Mouse (Mus musculus) hindbrain, embryonic 15.5 days (tissue): ENCODE data around the gene Igfbp2. TPM values are rescaled to one million over a fixed set of nuclear protein-coding genes. Genes with fewer than 3 reads are reported as not detected.

Experiments used
- ATAC-seq: fragments of 200-750 bp; cut with Nextera tagmentation; 2 replicates; pipeline ENCODE4 v1.8.0; 2017; ENCODE audit warnings: low read depth, moderate number of reproducible peaks, moderate TSS enrichment; ENCODE audit not compliant: low FRiP score
- H3K27ac ChIP-seq: fragments of 300-500 bp; sonication (generic); replicated peaks from 2 replicates; pipeline ENCODE4 v1.5.1; 2015; ENCODE audit warnings: mild to moderate bottlenecking, inconsistent platforms
- H3K27me3 ChIP-seq: fragments of 300-500 bp; sonication (generic); 2 replicates; pipeline ENCODE4 v1.6.1; 2015; ENCODE audit warnings: control low read depth, inconsistent platforms
- H3K36me3 ChIP-seq: fragments of 300-500 bp; sonication (generic); 2 replicates; pipeline ENCODE4 v1.6.1; 2015; ENCODE audit warnings: control low read depth, inconsistent platforms
- H3K4me1 ChIP-seq: fragments of 300-500 bp; sonication (generic); replicated peaks from 2 replicates; pipeline ENCODE4 v1.6.1; 2015; ENCODE audit warnings: control low read depth, inconsistent platforms
- H3K4me2 ChIP-seq: fragments of 300-500 bp; sonication (generic); 2 replicates; pipeline ENCODE4 v1.6.1; 2015; ENCODE audit warnings: moderate library complexity, mild to moderate bottlenecking, inconsistent platforms
- H3K4me3 ChIP-seq: fragments of 300-500 bp; sonication (generic); 2 replicates; pipeline ENCODE4 v1.5.1; 2015; ENCODE audit warnings: mild to moderate bottlenecking, inconsistent platforms
- H3K9ac ChIP-seq: fragments of 300-500 bp; sonication (generic); 2 replicates; pipeline ENCODE4 v1.6.1; 2015; ENCODE audit warnings: inconsistent platforms
- H3K9me3 ChIP-seq: fragments of 300-500 bp; sonication (generic); 2 replicates; pipeline ENCODE4 v1.6.1; 2016; ENCODE audit warnings: control low read depth, inconsistent platforms
- WGBS: fragments of 180-500 bp; shearing (Covaris S2); methylation state at CpG from one replicate; pipeline ENCODE4 v1.1.7; 2015; 5-methylcytosine and 5-hydroxymethylcytosine counted together
- polyA plus RNA-seq: library from polyadenylated mRNA; unstranded; fragments of >200 nt; fragmentation: Nextera tagmentation; extraction: Ambion mirVana; gene quantifications from 2 replicates; pipeline ENCODE4 v1.2.1, GENCODE M21; 2015

Igfbp2 gene
- polyA plus RNA-seq, 1 experiment from 2014 or later: 463 TPM

GRCm38 (mm10) chr1:72822893-72823292 lies 1.4 kb upstream of the Igfbp2 start:
- Histone ChIP-seq H3K4me2 (no peak overlapping the region), H3K9ac (no peak overlapping the region), H3K27ac (no peak overlapping the region), H3K27me3 (no peaks in the 10 kb centered on the region), H3K9me3 (no peaks in the 10 kb centered on the region), H3K36me3 (no peaks in the 10 kb centered on the region), H3K4me3 (no peak overlapping the region), H3K4me1 (peaks cover 36% of the 10 kb centered on the region)
- 63% methylated on average over 10 of the region's 10 CpGs for WGBS
- ATAC-seq: no peak

- peak overlapping the region; percentile 82 for H3K27ac ChIP-seq
- WGBS: 0% methylated on average over 33 of the region's 37 CpGs
- peak overlapping the region; percentile 86 for H3K9ac ChIP-seq
- H3K9me3 ChIP-seq: no peaks in the 10 kb centered on the region
- H3K4me1 ChIP-seq: peaks cover 41% of the 10 kb centered on the region
- H3K36me3 ChIP-seq: no peaks in the 10 kb centered on the region
- peak overlapping the region; percentile 91 for H3K4me3 ChIP-seq
- H3K4me2 ChIP-seq: peak overlapping the region; percentile 86
- no peaks in the 10 kb centered on the region for H3K27me3 ChIP-seq
- peak; percentile 59 for ATAC-seq
These were observed 401 bp downstream of the Igfbp2 start for GRCm38 (mm10) chr1:72824707-72825101.

- Histone ChIP-seq H3K9me3 (no peaks in the 10 kb centered on the region), H3K36me3 (no peaks in the 10 kb centered on the region), H3K27ac (peak overlapping the region; percentile 82), H3K4me2 (peak overlapping the region; percentile 86), H3K9ac (peak overlapping the region; percentile 86), H3K27me3 (no peaks in the 10 kb centered on the region), H3K4me1 (peaks cover 41% of the 10 kb centered on the region), H3K4me3 (peak overlapping the region; percentile 91)
- under 1% methylated on average over 20 of the region's 20 CpGs for WGBS
- no peak for ATAC-seq
These were observed 983 bp downstream of the Igfbp2 start for GRCm38 (mm10) chr1:72825286-72825685.

GRCm38 (mm10) chr1:72825921-72826320 lies 1.6 kb downstream of the Igfbp2 start:
- 5% methylated on average over 4 of the region's 4 CpGs for WGBS
- no peaks in the 10 kb centered on the region for H3K27me3 ChIP-seq
- H3K4me2 ChIP-seq: peak overlapping the region; percentile 86
- peaks cover 41% of the 10 kb centered on the region for H3K4me1 ChIP-seq
- H3K9ac ChIP-seq: peak overlapping the region; percentile 86
- H3K9me3 ChIP-seq: no peaks in the 10 kb centered on the region
- no peak for ATAC-seq
- peak overlapping the region; percentile 82 for H3K27ac ChIP-seq
- H3K36me3 ChIP-seq: 0 out of 2 replicates have a peak, but pooled peaks cover under 1% of the 10 kb centered on the region
- H3K4me3 ChIP-seq: peak overlapping the region; percentile 91

- peaks cover 41% of the 10 kb centered on the region for H3K4me1 ChIP-seq
- H3K4me3 ChIP-seq: peak overlapping the region; percentile 91
- H3K27ac ChIP-seq: peak overlapping the region; percentile 82
- 5% methylated on average over 6 of the region's 6 CpGs for WGBS
- no peak for ATAC-seq
- peak overlapping the region; percentile 86 for H3K4me2 ChIP-seq
- H3K36me3 ChIP-seq: 0 out of 2 replicates have a peak, but pooled peaks cover 3% of the 10 kb centered on the region
- H3K9me3 ChIP-seq: no peaks in the 10 kb centered on the region
- no peaks in the 10 kb centered on the region for H3K27me3 ChIP-seq
- H3K9ac ChIP-seq: peak overlapping the region; percentile 86
These were observed 2.1 kb downstream of the Igfbp2 start for GRCm38 (mm10) chr1:72826446-72826845.

GRCm38 (mm10) chr1:72826931-72827330 lies 2.6 kb downstream of the Igfbp2 start:
- no peaks in the 10 kb centered on the region for H3K27me3 ChIP-seq
- ATAC-seq: no peak
- 6% methylated on average over 7 of the region's 7 CpGs for WGBS

GRCm38 (mm10) chr1:72827411-72828315 lies 3.4 kb downstream of the Igfbp2 start:
- Histone ChIP-seq H3K36me3 (0 out of 2 replicates have a peak, but pooled peaks cover 3% of the 10 kb centered on the region), H3K4me2 (peak overlapping the region; percentile 86), H3K9ac (peak overlapping the region; percentile 86; the same call in 1 of the 2 replicates), H3K27ac (peak overlapping the region; percentile 82), H3K27me3 (no peaks in the 10 kb centered on the region), H3K4me1 (peaks cover 46% of the 10 kb centered on the region), H3K9me3 (no peaks in the 10 kb centered on the region), H3K4me3 (peak overlapping the region; percentile 91)
- 17% methylated on average over 12 of the region's 12 CpGs for WGBS
- peak; percentile 35; the same call in 1 of the 2 replicates for ATAC-seq

More at GRCm38 (mm10) chr1:72826931-72827330, 2.6 kb downstream of the Igfbp2 start:
- Histone ChIP-seq H3K4me3 (peak overlapping the region; percentile 91), H3K36me3 (0 out of 2 replicates have a peak, but pooled peaks cover 3% of the 10 kb centered on the region), H3K4me1 (peaks cover 41% of the 10 kb centered on the region), H3K27ac (peak overlapping the region; percentile 82), H3K9ac (peak overlapping the region; percentile 86), H3K9me3 (no peaks in the 10 kb centered on the region), H3K4me2 (peak overlapping the region; percentile 86)

- Histone ChIP-seq H3K4me1 (peaks cover 53% of the 10 kb centered on the region), H3K27ac (no peak overlapping the region), H3K9me3 (no peaks in the 10 kb centered on the region), H3K4me3 (no peak overlapping the region), H3K36me3 (0 out of 2 replicates have a peak, but pooled peaks cover 3% of the 10 kb centered on the region), H3K27me3 (no peaks in the 10 kb centered on the region), H3K9ac (no peak overlapping the region), H3K4me2 (no peak overlapping the region)
- 93% methylated on average over 5 of the region's 5 CpGs for whole genome bisulfite sequencing
- no peak for ATAC-seq
These were observed 4.5 kb downstream of the Igfbp2 start for GRCm38 (mm10) chr1:72828843-72829242.

GRCm38 (mm10) chr1:72830485-72830884 lies 6.2 kb downstream of the Igfbp2 start:
- ATAC-seq: no peak
- no peak overlapping the region for H3K4me2 ChIP-seq
- H3K27me3 ChIP-seq: no peaks in the 10 kb centered on the region
- H3K4me1 ChIP-seq: peaks cover 45% of the 10 kb centered on the region
- WGBS: 87% methylated on average over 2 of the region's 2 CpGs
- no peak overlapping the region for H3K4me3 ChIP-seq
- 0 out of 2 replicates have a peak, but pooled peaks cover 3% of the 10 kb centered on the region for H3K36me3 ChIP-seq
- H3K9me3 ChIP-seq: no peaks in the 10 kb centered on the region
- no peak overlapping the region for H3K9ac ChIP-seq
- H3K27ac ChIP-seq: no peak overlapping the region

GRCm38 (mm10) chr1:72832715-72833153 lies 8.4 kb downstream of the Igfbp2 start:
- H3K4me1 ChIP-seq: peaks cover 24% of the 10 kb centered on the region
- no peaks in the 10 kb centered on the region for H3K27me3 ChIP-seq
- ATAC-seq: peak; percentile 60
- H3K9ac ChIP-seq: no peak overlapping the region
- 0 out of 2 replicates have a peak, but pooled peaks cover 3% of the 10 kb centered on the region for H3K36me3 ChIP-seq
- no peak overlapping the region for H3K4me3 ChIP-seq
- H3K9me3 ChIP-seq: no peaks in the 10 kb centered on the region
- 34% methylated on average over 3 of the region's 3 CpGs for WGBS
- H3K27ac ChIP-seq: peak overlapping the region; percentile 54
- H3K4me2 ChIP-seq: no peak overlapping the region

- H3K4me2 ChIP-seq: no peak overlapping the region
- H3K36me3 ChIP-seq: 0 out of 2 replicates have a peak, but pooled peaks cover 3% of the 10 kb centered on the region
- ATAC-seq: no peak
- WGBS: 59% methylated on average over 4 of the region's 4 CpGs
- H3K9ac ChIP-seq: no peak overlapping the region
- H3K4me1 ChIP-seq: peaks cover 17% of the 10 kb centered on the region
- no peaks in the 10 kb centered on the region for H3K27me3 ChIP-seq
- H3K27ac ChIP-seq: peak overlapping the region; percentile 23
- no peaks in the 10 kb centered on the region for H3K9me3 ChIP-seq
- H3K4me3 ChIP-seq: no peak overlapping the region
These were observed 9.3 kb downstream of the Igfbp2 start for GRCm38 (mm10) chr1:72833563-72833962.

- 69% methylated on average over 8 of the region's 8 CpGs for WGBS
These were observed 15.1 kb downstream of the Igfbp2 start for GRCm38 (mm10) chr1:72839356-72839755.

More at GRCm38 (mm10) chr1:72839356-72839755, 15.1 kb downstream of the Igfbp2 start:
- H3K36me3 ChIP-seq: no peaks in the 10 kb centered on the region
- H3K4me1 ChIP-seq: 0 out of 2 replicates have a peak, but pooled peaks cover 3% of the 10 kb centered on the region
- no peak overlapping the region; the same call in 1 of the 2 replicates for H3K27ac ChIP-seq
- ATAC-seq: no peak
- H3K4me2 ChIP-seq: no peak overlapping the region
- no peak overlapping the region for H3K4me3 ChIP-seq
- no peak overlapping the region for H3K9ac ChIP-seq
- H3K9me3 ChIP-seq: no peaks in the 10 kb centered on the region
- no peaks in the 10 kb centered on the region for H3K27me3 ChIP-seq
